Mouse (Mus musculus): ENCODE measurements around the gene Kif17. TPM values are rescaled to one million over a fixed set of nuclear protein-coding genes. Genes with fewer than 3 reads are reported as not detected.
"Not testable (repeated sequence)": the region's sequence is repeated elsewhere in the genome, so short reads cannot be mapped to it uniquely, and the experiment has no call there.

Kif17 gene
- polyA plus RNA-seq, 1 experiment from 2014 or later: 3.2 TPM

GRCm38 (mm10) chr4:138326077-138326695, 76.0 kb downstream of the Kif17 start, which contains the start of gene Pink1:
Gene Pink1, minus strand, starts transcription at chr4:138326307.
- Histone ChIP-seq H3K4me2 (replicated peaks) (peak within 1 kb of the TSS; percentile 53), H3K27ac (peak within 1 kb of the TSS; percentile 91), H3K4me3 (replicated peaks; ENCODE audit: low read length) (peak within 1 kb of the TSS; percentile 81), H3K9ac (peak within 1 kb of the TSS; percentile 85), H3K4me1 (replicated peaks; ENCODE audit: control insufficient read depth, insufficient read depth, low read length) (peaks cover 18% of the 10 kb centered on the region), H3K9me3 (ENCODE audit: control insufficient read depth, low read length) (no peaks in the 10 kb centered on the region), H3K36me3 (replicated peaks; ENCODE audit: control insufficient read depth, insufficient read depth) (no peaks in the 10 kb centered on the region), H3K27me3 (ENCODE audit: control insufficient read depth, insufficient read depth, low read length) (no peaks in the 10 kb centered on the region)
- peak; percentile 88 for DNase-seq (ENCODE audit: low spot score)
- ATAC-seq (ENCODE audit: low FRiP score): peak; percentile 67
- WGBS: 4% methylated on average over 41 of the region's 41 CpGs

- not testable (repeated sequence) for H3K4me3 ChIP-seq (replicated peaks; ENCODE audit: low read length); H3K9ac ChIP-seq; DNase-seq (ENCODE audit: low spot score); H3K9me3 ChIP-seq (ENCODE audit: control insufficient read depth, low read length); H3K4me2 ChIP-seq (replicated peaks); ATAC-seq (ENCODE audit: low FRiP score); H3K27ac ChIP-seq; H3K36me3 ChIP-seq (replicated peaks; ENCODE audit: control insufficient read depth, insufficient read depth); H3K27me3 ChIP-seq (ENCODE audit: control insufficient read depth, insufficient read depth, low read length)
- WGBS: 61% methylated on average over 8 of the region's 12 CpGs
- peaks cover 18% of the 10 kb centered on the region for H3K4me1 ChIP-seq (replicated peaks; ENCODE audit: control insufficient read depth, insufficient read depth, low read length)
Measured at GRCm38 (mm10) chr4:138327155-138327554, 76.9 kb downstream of the Kif17 start.

GRCm38 (mm10) chr4:138327891-138328470, 77.7 kb downstream of the Kif17 start:
- H3K4me3 ChIP-seq (replicated peaks; ENCODE audit: low read length): peak overlapping the region; percentile 20
- WGBS: 72% methylated on average over 7 of the region's 7 CpGs
- H3K9ac ChIP-seq: no peak overlapping the region
- no peak overlapping the region for H3K27ac ChIP-seq
- H3K4me1 ChIP-seq (replicated peaks; ENCODE audit: control insufficient read depth, insufficient read depth, low read length): peaks cover 16% of the 10 kb centered on the region
- no peaks in the 10 kb centered on the region for H3K27me3 ChIP-seq (ENCODE audit: control insufficient read depth, insufficient read depth, low read length)
- ATAC-seq (ENCODE audit: low FRiP score) (no peak), DNase-seq (ENCODE audit: low spot score) (no peak)
- no peaks in the 10 kb centered on the region for H3K36me3 ChIP-seq (replicated peaks; ENCODE audit: control insufficient read depth, insufficient read depth)
- H3K9me3 ChIP-seq (ENCODE audit: control insufficient read depth, low read length): no peaks in the 10 kb centered on the region
- peak overlapping the region; percentile 45 for H3K4me2 ChIP-seq (replicated peaks)

GRCm38 (mm10) chr4:138330264-138330671, 80.0 kb downstream of the Kif17 start:
- Histone ChIP-seq H3K27me3 (ENCODE audit: control insufficient read depth, insufficient read depth, low read length) (no peaks in the 10 kb centered on the region), H3K36me3 (replicated peaks; ENCODE audit: control insufficient read depth, insufficient read depth) (no peaks in the 10 kb centered on the region), H3K4me1 (replicated peaks; ENCODE audit: control insufficient read depth, insufficient read depth, low read length) (0 out of 2 replicates have a peak, but pooled peaks cover under 1% of the 10 kb centered on the region), H3K27ac (no peak overlapping the region), H3K4me3 (replicated peaks; ENCODE audit: low read length) (no peak overlapping the region), H3K9me3 (ENCODE audit: control insufficient read depth, low read length) (no peaks in the 10 kb centered on the region), H3K9ac (no peak overlapping the region), H3K4me2 (replicated peaks) (no peak overlapping the region)
- DNase-seq (ENCODE audit: low spot score) (no peak), ATAC-seq (ENCODE audit: low FRiP score) (no peak)
- 30% methylated on average over 15 of the region's 15 CpGs for WGBS

GRCm38 (mm10) chr4:138331647-138332046, 81.4 kb downstream of the Kif17 start:
- Histone ChIP-seq H3K9me3 (ENCODE audit: control insufficient read depth, low read length) (no peaks in the 10 kb centered on the region), H3K36me3 (replicated peaks; ENCODE audit: control insufficient read depth, insufficient read depth) (no peaks in the 10 kb centered on the region), H3K4me1 (replicated peaks; ENCODE audit: control insufficient read depth, insufficient read depth, low read length) (no peaks in the 10 kb centered on the region), H3K27ac (no peak overlapping the region), H3K9ac (no peak overlapping the region), H3K27me3 (ENCODE audit: control insufficient read depth, insufficient read depth, low read length) (no peaks in the 10 kb centered on the region), H3K4me2 (replicated peaks) (no peak overlapping the region), H3K4me3 (replicated peaks; ENCODE audit: low read length) (no peak overlapping the region)
- 80% methylated on average over 9 of the region's 9 CpGs for WGBS
- ATAC-seq (ENCODE audit: low FRiP score) (no peak), DNase-seq (ENCODE audit: low spot score) (no peak)

- no peak for ATAC-seq (ENCODE audit: low FRiP score)
- DNase-seq (ENCODE audit: low spot score): no peak
- Histone ChIP-seq H3K27ac (no peak overlapping the region), H3K4me3 (replicated peaks; ENCODE audit: low read length) (no peak overlapping the region), H3K9me3 (ENCODE audit: control insufficient read depth, low read length) (no peaks in the 10 kb centered on the region), H3K36me3 (replicated peaks; ENCODE audit: control insufficient read depth, insufficient read depth) (no peaks in the 10 kb centered on the region), H3K4me2 (replicated peaks) (no peak overlapping the region), H3K9ac (no peak overlapping the region), H3K4me1 (replicated peaks; ENCODE audit: control insufficient read depth, insufficient read depth, low read length) (no peaks in the 10 kb centered on the region), H3K27me3 (ENCODE audit: control insufficient read depth, insufficient read depth, low read length) (no peaks in the 10 kb centered on the region)
- WGBS: 86% methylated on average over 4 of the region's 4 CpGs
Measured at GRCm38 (mm10) chr4:138333135-138333534, 82.9 kb downstream of the Kif17 start.

- Histone ChIP-seq H3K4me3 (replicated peaks; ENCODE audit: low read length) (no peak overlapping the region), H3K9me3 (ENCODE audit: control insufficient read depth, low read length) (no peaks in the 10 kb centered on the region), H3K36me3 (replicated peaks; ENCODE audit: control insufficient read depth, insufficient read depth) (no peaks in the 10 kb centered on the region), H3K4me2 (replicated peaks) (no peak overlapping the region), H3K9ac (no peak overlapping the region), H3K27me3 (ENCODE audit: control insufficient read depth, insufficient read depth, low read length) (no peaks in the 10 kb centered on the region), H3K27ac (no peak overlapping the region), H3K4me1 (replicated peaks; ENCODE audit: control insufficient read depth, insufficient read depth, low read length) (no peaks in the 10 kb centered on the region)
- DNase-seq (ENCODE audit: low spot score): no peak
- 79% methylated on average over 12 of the region's 12 CpGs for WGBS
- no peak for ATAC-seq (ENCODE audit: low FRiP score)
Measured at GRCm38 (mm10) chr4:138335036-138335435, 84.8 kb downstream of the Kif17 start.

- H3K36me3 ChIP-seq (replicated peaks; ENCODE audit: control insufficient read depth, insufficient read depth): no peaks in the 10 kb centered on the region
- H3K27me3 ChIP-seq (ENCODE audit: control insufficient read depth, insufficient read depth, low read length): no peaks in the 10 kb centered on the region
- no peaks in the 10 kb centered on the region for H3K4me1 ChIP-seq (replicated peaks; ENCODE audit: control insufficient read depth, insufficient read depth, low read length)
- WGBS: 87% methylated on average over 6 of the region's 6 CpGs
- no peak overlapping the region for H3K4me2 ChIP-seq (replicated peaks)
- no peak overlapping the region for H3K9ac ChIP-seq
- H3K4me3 ChIP-seq (replicated peaks; ENCODE audit: low read length): no peak overlapping the region
- H3K9me3 ChIP-seq (ENCODE audit: control insufficient read depth, low read length): no peaks in the 10 kb centered on the region
- ATAC-seq (ENCODE audit: low FRiP score) (no peak), DNase-seq (ENCODE audit: low spot score) (no peak)
- no peak overlapping the region for H3K27ac ChIP-seq
Measured at GRCm38 (mm10) chr4:138335648-138336047, 85.4 kb downstream of the Kif17 start.

- Histone ChIP-seq H3K4me1 (replicated peaks; ENCODE audit: control insufficient read depth, insufficient read depth, low read length) (no peaks in the 10 kb centered on the region), H3K4me2 (replicated peaks) (no peak overlapping the region), H3K9me3 (ENCODE audit: control insufficient read depth, low read length) (no peaks in the 10 kb centered on the region), H3K27ac (no peak overlapping the region), H3K27me3 (ENCODE audit: control insufficient read depth, insufficient read depth, low read length) (no peaks in the 10 kb centered on the region), H3K9ac (no peak overlapping the region), H3K4me3 (replicated peaks; ENCODE audit: low read length) (no peak overlapping the region), H3K36me3 (replicated peaks; ENCODE audit: control insufficient read depth, insufficient read depth) (no peaks in the 10 kb centered on the region)
- DNase-seq (ENCODE audit: low spot score): no peak
- 75% methylated on average over 5 of the region's 5 CpGs for WGBS
- no peak for ATAC-seq (ENCODE audit: low FRiP score)
Measured at GRCm38 (mm10) chr4:138336876-138337275, 86.6 kb downstream of the Kif17 start.

All from hindbrain, embryonic 14.5 days (tissue).